Mouse (Mus musculus) lung, postnatal 0 days (tissue): ENCODE data around the gene Astn1.

Source experiments
- CTCF ChIP-seq: IDR thresholded peaks from 2 replicates; pipeline ENCODE4 v1.5.1; 2016; ENCODE audit warnings: antibody characterized with exemption, mild to moderate bottlenecking
- EP300 ChIP-seq: IDR thresholded peaks from 2 replicates; pipeline ENCODE4 v1.6.1; 2016; ENCODE audit warnings: antibody characterized with exemption, mild to moderate bottlenecking, control low read depth

GRCm38 (mm10) chr1:158512636-158513035, 150.6 kb downstream of the Astn1 start:
- TF ChIP-seq CTCF (no peak), EP300 (no peak)
